Mouse (Mus musculus) myocyte (in vitro differentiated cells): Measurements from ENCODE around the gene Slc35d1. TPM values are rescaled to one million over a fixed set of nuclear protein-coding genes. Genes with fewer than 3 reads are reported as not detected.

Experiments used
- H3K27me3 ChIP-seq: one replicate; pipeline ENCODE4 v1.6.1; 2011; ENCODE audit not compliant: control insufficient read depth, insufficient read depth, insufficient read length
- H3K36me3 ChIP-seq: one replicate; pipeline ENCODE4 v1.6.1; 2011; ENCODE audit not compliant: control insufficient read depth, insufficient read depth
- H3K4me2 ChIP-seq: one replicate; pipeline ENCODE4 v1.6.1; 2011; ENCODE audit warnings: low read depth, control low read depth
- H3K4me3 ChIP-seq: one replicate; pipeline ENCODE4 v1.5.1; 2011; ENCODE audit warnings: mild to moderate bottlenecking, control low read depth, moderate library complexity
- H3K79me2 ChIP-seq: one replicate; pipeline ENCODE4 v1.6.1; 2011; ENCODE audit not compliant: control insufficient read depth, insufficient read depth
- H3ac ChIP-seq: one replicate; pipeline ENCODE4 v1.6.1; 2011; ENCODE audit not compliant: control insufficient read depth, insufficient read length
- CEBPB ChIP-seq: IDR thresholded peaks from 2 replicates; pipeline ENCODE4 v1.6.1; 2011; ENCODE audit warnings: mild to moderate bottlenecking, moderate library complexity; ENCODE audit not compliant: poor library complexity, insufficient read depth, severe bottlenecking
- E2F4 ChIP-seq: IDR thresholded peaks from one replicate; pipeline ENCODE4 v1.6.1; 2011; ENCODE audit warnings: mild to moderate bottlenecking, control low read depth, moderate library complexity; ENCODE audit not compliant: insufficient read depth
- MAX ChIP-seq: IDR thresholded peaks from one replicate; pipeline ENCODE4 v1.6.1; 2011; ENCODE audit warnings: low read depth, mild to moderate bottlenecking, control low read depth
- MYOD1 ChIP-seq, 3 experiments: IDR thresholded peaks; one replicate each; pipeline ENCODE4 v1.6.1; 2011; ENCODE audit warnings: control low read depth in 2 of 3, low read depth in 2 of 3, mild to moderate bottlenecking in 2 of 3, moderate library complexity in 1 of 3; ENCODE audit not compliant: insufficient read length in 2 of 3, control insufficient read depth in 1 of 3
- MYOG ChIP-seq, 3 experiments: IDR thresholded peaks; one replicate each; pipeline ENCODE4 v1.6.1; 2011; ENCODE audit warnings: control low read depth in 2 of 3, low read depth in 2 of 3, mild to moderate bottlenecking in 2 of 3; ENCODE audit not compliant: insufficient read length in 2 of 3, control insufficient read depth in 1 of 3, insufficient read depth in 1 of 3
- POLR2A ChIP-seq: IDR thresholded peaks from one replicate; pipeline ENCODE4 v1.6.1; 2011; ENCODE audit warnings: low read depth, mild to moderate bottlenecking, control low read depth, moderate library complexity; ENCODE audit not compliant: insufficient read length
- POLR2AphosphoS2 ChIP-seq: IDR thresholded peaks from one replicate; pipeline ENCODE4 v1.6.1; 2011; ENCODE audit warnings: low read depth, control low read depth; ENCODE audit not compliant: insufficient read length
- REST ChIP-seq: IDR thresholded peaks from one replicate; pipeline ENCODE4 v1.6.1; 2011; ENCODE audit warnings: mild to moderate bottlenecking, control low read depth, moderate library complexity; ENCODE audit not compliant: insufficient read depth, insufficient read length
- SRF ChIP-seq: IDR thresholded peaks from one replicate; pipeline ENCODE4 v1.6.1; 2011; ENCODE audit warnings: low read depth; ENCODE audit not compliant: control insufficient read depth, insufficient read length
- TCF12 ChIP-seq: IDR thresholded peaks from one replicate; pipeline ENCODE4 v1.6.1; 2011; ENCODE audit warnings: mild to moderate bottlenecking, control low read depth; ENCODE audit not compliant: poor library complexity, insufficient read depth, severe bottlenecking
- TCF3 ChIP-seq: IDR thresholded peaks from one replicate; pipeline ENCODE4 v1.6.1; 2011; ENCODE audit warnings: low read depth, control low read depth; ENCODE audit not compliant: insufficient read length
- USF1 ChIP-seq: IDR thresholded peaks from one replicate; pipeline ENCODE4 v1.6.1; 2011; ENCODE audit warnings: low read depth, mild to moderate bottlenecking, control low read depth, moderate library complexity
- polyA plus RNA-seq: library from polyadenylated mRNA; unstranded; fragments of >200 nt; fragmentation: generic; extraction: Trizol; gene quantifications from one replicate; pipeline ENCODE4 v1.2.1, GENCODE M21; 2012; ENCODE audit warnings: missing spikeins

The Slc35d1 gene
- polyA plus RNA-seq, 1 experiment = 4.2 TPM

GRCm38 (mm10) chr4:103197401-103197800 lies 17.6 kb downstream of the Slc35d1 start:
- TF ChIP-seq USF1 (no peak), SRF (no peak), MAX (no peak), E2F4 (no peak)
- peaks cover 23% of the 10 kb centered on the region for H3K36me3 ChIP-seq
- no peak overlapping the region for H3ac ChIP-seq
- no peaks in the 10 kb centered on the region for H3K27me3 ChIP-seq
- H3K4me2 ChIP-seq = no peak overlapping the region
- H3K4me3 ChIP-seq = no peak overlapping the region
- no peaks in the 10 kb centered on the region for H3K79me2 ChIP-seq

DNA sequence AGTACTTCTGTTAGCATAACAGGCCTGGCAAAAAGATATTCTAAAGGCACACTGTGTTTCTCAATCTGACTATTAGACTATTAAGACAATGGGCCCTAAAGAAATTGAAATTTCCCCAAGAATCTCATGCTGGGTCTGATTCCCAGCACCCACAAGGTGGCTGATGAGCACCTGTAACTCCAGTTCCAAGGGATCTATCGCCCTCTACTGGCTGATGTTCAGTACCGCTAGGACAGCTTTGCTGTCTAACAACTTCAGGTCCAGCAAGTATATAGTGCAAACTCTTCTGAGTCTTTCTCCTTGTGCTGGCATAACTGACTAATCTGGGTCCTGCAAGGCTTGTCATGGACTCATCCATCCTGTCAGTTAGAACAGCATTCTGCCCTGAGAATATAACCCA lies 22.5 kb downstream of the Slc35d1 start:
- H3K4me3 ChIP-seq = no peak overlapping the region
- H3K79me2 ChIP-seq = no peaks in the 10 kb centered on the region
- peaks cover 19% of the 10 kb centered on the region for H3K36me3 ChIP-seq
- no peak overlapping the region for H3ac ChIP-seq
- no peaks in the 10 kb centered on the region for H3K27me3 ChIP-seq
- H3K4me2 ChIP-seq = no peak overlapping the region
- no peak for TF ChIP-seq USF1
- TF ChIP-seq MYOD1 (IDR thresholded peaks at IDR 0.05; ENCODE audit: control insufficient read depth in 1 of 3, insufficient read length in 2 of 3, low read depth in 2 of 3) = no peak
- no peak for TF ChIP-seq REST

DNA sequence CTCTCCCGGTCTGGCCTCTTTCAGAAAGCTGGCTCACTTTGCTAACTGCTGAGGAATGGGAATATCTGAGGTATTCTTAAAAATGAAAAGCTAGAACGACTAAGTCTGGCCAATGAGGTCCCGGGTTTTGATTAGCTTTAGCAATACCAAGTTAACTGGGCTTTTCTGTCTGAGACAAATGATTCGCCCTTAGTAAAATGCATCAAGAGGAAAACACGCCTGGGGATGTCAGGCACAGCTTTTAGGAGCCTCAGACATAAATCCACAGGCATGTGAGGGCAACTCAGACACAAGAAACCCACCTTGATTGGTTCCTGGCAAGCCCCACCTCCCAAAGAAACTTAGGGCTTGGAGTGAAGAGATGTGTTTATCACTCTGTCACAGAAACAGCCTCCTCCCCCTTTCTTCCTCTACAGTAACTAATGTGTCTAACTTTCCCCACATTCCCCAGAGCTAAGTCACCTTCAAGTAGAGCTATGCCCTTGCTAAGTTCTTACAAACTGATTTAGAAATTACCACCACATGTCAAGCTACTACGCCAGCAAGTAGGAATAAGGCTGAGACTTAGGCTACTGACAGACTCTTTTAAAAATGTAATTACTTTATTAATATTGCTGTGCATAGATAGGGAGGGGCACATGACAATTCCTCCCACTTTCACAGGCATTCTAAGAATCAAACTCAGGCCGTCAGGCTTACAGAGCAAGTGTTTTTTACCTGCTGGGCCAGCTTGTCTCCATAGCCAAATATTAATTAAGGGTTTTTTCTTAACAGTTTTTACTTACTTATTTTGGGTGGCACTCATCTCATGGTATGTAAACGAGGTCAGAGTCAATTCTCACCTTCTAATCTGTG lies 26.0 kb downstream of the Slc35d1 start:
- TF ChIP-seq E2F4 (no peak), POLR2AphosphoS2 (no peak), MYOD1 (IDR thresholded peaks at IDR 0.05; ENCODE audit: control insufficient read depth in 1 of 3, insufficient read length in 2 of 3, low read depth in 2 of 3) (no peak), TCF12 (no peak), USF1 (no peak), REST (no peak), MAX (no peak), MYOG (IDR thresholded peaks at IDR 0.05; ENCODE audit: control insufficient read depth in 1 of 3, insufficient read depth in 1 of 3, insufficient read length in 2 of 3, low read depth in 2 of 3) (no peak), SRF (no peak), TCF3 (no peak), CEBPB (no peak), POLR2A (no peak)
- no peak overlapping the region for H3K4me2 ChIP-seq
- H3ac ChIP-seq = no peak overlapping the region
- H3K27me3 ChIP-seq = no peaks in the 10 kb centered on the region
- no peaks in the 10 kb centered on the region for H3K79me2 ChIP-seq
- H3K4me3 ChIP-seq = no peak overlapping the region
- H3K36me3 ChIP-seq = peaks cover 12% of the 10 kb centered on the region

GRCm38 (mm10) chr4:103180300-103180888 lies 34.6 kb downstream of the Slc35d1 start:
- TF ChIP-seq CEBPB (no peak), TCF3 (no peak), REST (no peak), E2F4 (no peak), MYOG (IDR thresholded peaks at IDR 0.05; ENCODE audit: control insufficient read depth in 1 of 3, insufficient read depth in 1 of 3, insufficient read length in 2 of 3, low read depth in 2 of 3) (no peak), POLR2AphosphoS2 (no peak), TCF12 (no peak), POLR2A (no peak), MAX (no peak), MYOD1 (IDR thresholded peaks at IDR 0.05; ENCODE audit: control insufficient read depth in 1 of 3, insufficient read length in 2 of 3, low read depth in 2 of 3) (no peak), USF1 (no peak), SRF (no peak)
- no peak overlapping the region for H3ac ChIP-seq
- H3K4me2 ChIP-seq = no peak overlapping the region
- H3K27me3 ChIP-seq = no peaks in the 10 kb centered on the region
- no peak overlapping the region for H3K4me3 ChIP-seq
- peaks cover 6% of the 10 kb centered on the region for H3K36me3 ChIP-seq
- no peaks in the 10 kb centered on the region for H3K79me2 ChIP-seq

GRCm38 (mm10) chr4:103179581-103179980 lies 35.4 kb downstream of the Slc35d1 start:
- no peak overlapping the region for H3K4me2 ChIP-seq
- H3K36me3 ChIP-seq = peaks cover 6% of the 10 kb centered on the region
- TF ChIP-seq USF1 = no peak
- no peaks in the 10 kb centered on the region for H3K27me3 ChIP-seq
- H3K79me2 ChIP-seq = no peaks in the 10 kb centered on the region
- no peak overlapping the region for H3ac ChIP-seq
- no peak overlapping the region for H3K4me3 ChIP-seq
